Mouse (Mus musculus): Measurements from ENCODE around the gene Col4a2.

DNA sequence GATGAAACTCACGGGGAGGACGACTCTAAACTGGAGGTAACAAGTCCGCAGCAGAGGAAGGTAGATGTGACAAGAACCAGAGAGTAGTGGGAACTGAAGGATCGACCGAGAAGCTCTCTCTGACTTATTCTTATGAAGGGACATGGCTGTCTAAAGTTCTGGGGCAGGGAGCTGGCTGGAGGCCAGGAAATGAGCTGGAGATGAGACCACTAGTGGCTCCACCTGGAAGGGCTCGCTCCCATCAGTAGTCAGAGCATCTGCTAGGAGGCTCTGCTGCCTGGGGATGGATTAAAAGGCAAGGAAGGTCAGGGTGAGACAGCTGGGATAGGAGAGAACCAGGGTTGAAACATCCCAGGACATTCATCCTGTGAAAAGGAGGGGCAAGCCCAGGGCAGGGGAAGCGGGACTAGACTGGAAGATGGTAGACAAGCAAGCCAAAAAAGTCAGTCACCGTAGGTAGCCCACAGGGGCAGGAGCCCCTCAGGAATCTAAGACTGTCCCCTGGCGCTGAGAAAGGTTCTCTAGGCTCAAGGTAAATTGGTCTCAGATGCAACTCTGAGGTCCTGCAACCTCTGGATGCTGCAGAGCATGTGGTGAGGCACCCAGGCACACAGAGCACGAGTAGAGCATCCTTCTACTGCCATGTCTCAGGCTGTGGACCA is 16.2 kb upstream of the Col4a2 start:
- no peak for TF ChIP-seq CTCF (IDR thresholded peaks at IDR 0.05; ENCODE audit: extremely low read depth, insufficient read depth, low read length)
- TF ChIP-seq POLR2A (IDR thresholded peaks at IDR 0.05; ENCODE audit: extremely low read depth, insufficient read depth, low read length) = no peak
